Mouse (Mus musculus): ENCODE measurements at regions not wholly inside any gene's neighbourhood (a gene's known extent, or its start where the extent isn't known, plus 50 kb on each side); places are given as distances from the start of the nearest gene placed in this dataset.

DNA sequence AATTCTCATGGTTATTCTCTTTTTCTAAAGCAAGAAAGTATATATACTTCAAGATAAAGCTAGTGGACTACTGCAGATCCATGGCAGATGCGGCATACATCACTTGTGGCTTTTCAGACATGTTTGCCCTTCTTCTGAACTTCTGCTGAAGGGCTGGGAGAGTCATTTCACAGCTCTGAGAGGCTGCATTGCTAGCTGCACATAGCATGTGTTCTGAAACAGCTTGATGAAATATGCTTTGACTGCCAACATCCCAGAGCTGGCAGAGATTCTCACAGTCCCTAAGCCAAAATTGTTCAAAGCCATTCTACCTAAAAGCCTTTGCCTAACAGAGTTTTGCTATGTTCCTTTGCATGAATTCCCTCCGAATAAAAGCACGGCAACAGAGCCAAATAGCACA, 177.9 kb downstream of the Gm9733 start:
- DNase-seq (ENCODE audit: low spot score) = peak; percentile 16
- H3K9me3 ChIP-seq (replicated peaks; ENCODE audit: control insufficient read depth, low read length) = no peaks in the 10 kb centered on the region
- H3K4me1 ChIP-seq (ENCODE audit: control insufficient read depth, insufficient read depth) = no peaks in the 10 kb centered on the region
- 63% methylated on average over 3 of the region's 3 CpGs for WGBS
- no peak overlapping the region for H3K4me2 ChIP-seq (ENCODE audit: low read depth, low read length)
- H3K4me3 ChIP-seq (ENCODE audit: low read depth, low read length) = no peak overlapping the region
- H3K27ac ChIP-seq (ENCODE audit: low read depth) = no peak overlapping the region
- H3K27me3 ChIP-seq (ENCODE audit: control insufficient read depth, insufficient read depth, low read length) = no peaks in the 10 kb centered on the region
- TF ChIP-seq CTCF (IDR thresholded peaks at IDR 0.05; ENCODE audit: low read depth) (no peak), EP300 (IDR thresholded peaks at IDR 0.05; ENCODE audit: low read depth) (no peak)
- no peak for ATAC-seq (ENCODE audit: insufficient read depth, low read depth)
- H3K9ac ChIP-seq (replicated peaks; ENCODE audit: low read depth, low read length) = no peak overlapping the region
- H3K36me3 ChIP-seq (replicated peaks; ENCODE audit: control insufficient read depth, insufficient read depth, low read length) = no peaks in the 10 kb centered on the region

DNA sequence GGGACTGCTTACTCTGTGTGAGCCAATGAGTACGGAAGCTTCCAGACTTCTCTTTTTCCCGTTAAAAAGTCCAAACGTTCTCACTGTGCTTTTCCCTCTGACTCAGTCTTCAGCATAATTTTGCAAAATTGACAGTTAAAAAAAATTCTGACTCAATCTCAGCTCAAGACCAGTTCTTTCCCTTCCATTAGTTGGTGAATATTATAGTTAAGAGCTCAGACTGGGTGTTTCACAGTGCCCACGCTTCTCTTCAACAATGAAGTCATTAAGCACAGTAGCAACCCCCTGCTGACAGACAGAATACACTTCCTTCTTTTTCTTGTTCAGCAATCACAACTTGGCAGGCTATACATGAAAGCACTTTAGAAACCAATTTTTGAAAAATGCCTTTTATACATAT, 175.4 kb downstream of the Gm9733 start:
- Histone ChIP-seq H3K27ac (ENCODE audit: low read depth) (no peak overlapping the region), H3K4me3 (ENCODE audit: low read depth, low read length) (no peak overlapping the region), H3K9ac (replicated peaks; ENCODE audit: low read depth, low read length) (no peak overlapping the region), H3K36me3 (replicated peaks; ENCODE audit: control insufficient read depth, insufficient read depth, low read length) (no peaks in the 10 kb centered on the region), H3K9me3 (replicated peaks; ENCODE audit: control insufficient read depth, low read length) (no peaks in the 10 kb centered on the region), H3K27me3 (ENCODE audit: control insufficient read depth, insufficient read depth, low read length) (no peaks in the 10 kb centered on the region), H3K4me1 (ENCODE audit: control insufficient read depth, insufficient read depth) (no peaks in the 10 kb centered on the region), H3K4me2 (ENCODE audit: low read depth, low read length) (no peak overlapping the region)
- 82% methylated on average over 4 of the region's 4 CpGs for WGBS
- DNase-seq (ENCODE audit: low spot score) = no peak
- TF ChIP-seq EP300 (IDR thresholded peaks at IDR 0.05; ENCODE audit: low read depth) (no peak), CTCF (IDR thresholded peaks at IDR 0.05; ENCODE audit: low read depth) (no peak)
- no peak for ATAC-seq (ENCODE audit: insufficient read depth, low read depth)

- Histone ChIP-seq H3K36me3 (replicated peaks; ENCODE audit: control insufficient read depth, insufficient read depth, low read length) (no peaks in the 10 kb centered on the region), H3K4me1 (ENCODE audit: control insufficient read depth, insufficient read depth) (no peaks in the 10 kb centered on the region), H3K27me3 (ENCODE audit: control insufficient read depth, insufficient read depth, low read length) (no peaks in the 10 kb centered on the region), H3K9me3 (replicated peaks; ENCODE audit: control insufficient read depth, low read length) (no peaks in the 10 kb centered on the region), H3K4me3 (ENCODE audit: low read depth, low read length) (no peak overlapping the region), H3K27ac (ENCODE audit: low read depth) (no peak overlapping the region), H3K4me2 (ENCODE audit: low read depth, low read length) (no peak overlapping the region), H3K9ac (replicated peaks; ENCODE audit: low read depth, low read length) (no peak overlapping the region)
- WGBS = 91% methylated on average over 1 of the region's 1 CpGs
- DNase-seq (ENCODE audit: low spot score) (no peak), ATAC-seq (ENCODE audit: insufficient read depth, low read depth) (no peak)
- no peak for TF ChIP-seq CTCF (IDR thresholded peaks at IDR 0.05; ENCODE audit: low read depth)
- no peak for TF ChIP-seq EP300 (IDR thresholded peaks at IDR 0.05; ENCODE audit: low read depth)
Observed at GRCm38 (mm10) chr3:15157842-15158241, 174.3 kb downstream of the Gm9733 start.

DNA sequence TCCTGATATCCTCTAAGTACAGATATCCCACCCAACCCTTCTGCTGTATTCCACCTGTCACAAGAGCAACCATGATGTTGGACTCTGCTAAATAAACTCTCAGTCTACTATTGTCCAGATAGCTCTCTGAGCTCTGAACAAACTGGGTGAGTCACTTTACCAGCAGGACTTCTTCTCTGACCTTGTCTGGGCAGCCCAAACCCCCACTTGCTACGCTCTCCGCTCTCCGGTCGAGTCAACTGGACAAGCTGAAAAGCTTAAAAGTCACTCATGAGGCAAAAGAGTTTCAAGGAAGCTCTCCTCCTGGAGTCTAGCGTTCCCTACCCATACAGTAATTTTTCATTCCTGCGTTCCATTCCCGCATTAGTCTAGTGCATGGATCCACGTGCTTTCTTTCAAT, 173.2 kb downstream of the Gm9733 start:
- no peak for TF ChIP-seq CTCF (IDR thresholded peaks at IDR 0.05; ENCODE audit: low read depth)
- TF ChIP-seq EP300 (IDR thresholded peaks at IDR 0.05; ENCODE audit: low read depth) = no peak
- no peak for DNase-seq (ENCODE audit: low spot score)
- peak overlapping the region; percentile 30; the same call in 1 of the 2 replicates for H3K27ac ChIP-seq (ENCODE audit: low read depth)
- no peak overlapping the region for H3K4me2 ChIP-seq (ENCODE audit: low read depth, low read length)
- H3K36me3 ChIP-seq (replicated peaks; ENCODE audit: control insufficient read depth, insufficient read depth, low read length) = no peaks in the 10 kb centered on the region
- WGBS = 59% methylated on average over 8 of the region's 8 CpGs
- ATAC-seq (ENCODE audit: insufficient read depth, low read depth) = no peak
- no peak overlapping the region for H3K9ac ChIP-seq (replicated peaks; ENCODE audit: low read depth, low read length)
- H3K4me1 ChIP-seq (ENCODE audit: control insufficient read depth, insufficient read depth) = no peaks in the 10 kb centered on the region
- no peaks in the 10 kb centered on the region for H3K9me3 ChIP-seq (replicated peaks; ENCODE audit: control insufficient read depth, low read length)
- H3K4me3 ChIP-seq (ENCODE audit: low read depth, low read length) = no peak overlapping the region
- no peaks in the 10 kb centered on the region for H3K27me3 ChIP-seq (ENCODE audit: control insufficient read depth, insufficient read depth, low read length)

GRCm38 (mm10) chr3:15159965-15160714, 172.0 kb downstream of the Gm9733 start:
- Histone ChIP-seq H3K4me2 (ENCODE audit: low read depth, low read length) (no peak overlapping the region), H3K36me3 (replicated peaks; ENCODE audit: control insufficient read depth, insufficient read depth, low read length) (no peaks in the 10 kb centered on the region), H3K4me1 (ENCODE audit: control insufficient read depth, insufficient read depth) (no peaks in the 10 kb centered on the region), H3K9me3 (replicated peaks; ENCODE audit: control insufficient read depth, low read length) (no peaks in the 10 kb centered on the region), H3K9ac (replicated peaks; ENCODE audit: low read depth, low read length) (no peak overlapping the region), H3K27ac (ENCODE audit: low read depth) (no peak overlapping the region), H3K4me3 (ENCODE audit: low read depth, low read length) (no peak overlapping the region), H3K27me3 (ENCODE audit: control insufficient read depth, insufficient read depth, low read length) (no peaks in the 10 kb centered on the region)
- ATAC-seq (ENCODE audit: insufficient read depth, low read depth) (no peak), DNase-seq (ENCODE audit: low spot score) (no peak)
- 68% methylated on average over 8 of the region's 8 CpGs for WGBS
- no peak for TF ChIP-seq CTCF (IDR thresholded peaks at IDR 0.05; ENCODE audit: low read depth)
- TF ChIP-seq EP300 (IDR thresholded peaks at IDR 0.05; ENCODE audit: low read depth) = no peak

DNA sequence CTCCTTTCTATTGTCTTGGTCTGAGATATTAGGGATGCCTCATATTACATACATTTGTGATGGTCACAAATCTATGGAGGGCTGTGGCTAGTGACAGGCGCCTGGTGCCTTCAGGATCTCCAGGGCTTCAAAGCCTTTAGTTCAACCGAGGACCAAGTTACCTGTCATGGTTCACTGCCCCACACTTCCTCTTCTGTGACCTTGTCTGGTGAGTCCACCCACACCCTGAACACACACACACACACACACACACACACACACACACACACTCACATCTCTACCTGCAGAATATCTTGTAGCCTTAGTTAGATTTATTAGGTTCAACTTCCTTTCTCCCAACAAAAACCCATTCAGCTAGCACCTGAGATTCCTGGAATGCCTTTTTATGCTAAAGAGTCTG, 156.3 kb downstream of the Gm9733 start:
- ATAC-seq (ENCODE audit: insufficient read depth, low read depth) = no peak
- no peak overlapping the region for H3K27ac ChIP-seq (ENCODE audit: low read depth)
- H3K4me3 ChIP-seq (ENCODE audit: low read depth, low read length) = no peak overlapping the region
- no peaks in the 10 kb centered on the region for H3K36me3 ChIP-seq (replicated peaks; ENCODE audit: control insufficient read depth, insufficient read depth, low read length)
- H3K4me2 ChIP-seq (ENCODE audit: low read depth, low read length) = no peak overlapping the region
- 79% methylated on average over 2 of the region's 2 CpGs for WGBS
- no peak overlapping the region for H3K9ac ChIP-seq (replicated peaks; ENCODE audit: low read depth, low read length)
- H3K27me3 ChIP-seq (ENCODE audit: control insufficient read depth, insufficient read depth, low read length) = no peaks in the 10 kb centered on the region
- no peaks in the 10 kb centered on the region for H3K9me3 ChIP-seq (replicated peaks; ENCODE audit: control insufficient read depth, low read length)
- TF ChIP-seq EP300 (IDR thresholded peaks at IDR 0.05; ENCODE audit: low read depth) (no peak), CTCF (IDR thresholded peaks at IDR 0.05; ENCODE audit: low read depth) (no peak)
- H3K4me1 ChIP-seq (ENCODE audit: control insufficient read depth, insufficient read depth) = no peaks in the 10 kb centered on the region
- DNase-seq (ENCODE audit: low spot score) = no peak

Measured in heart, postnatal 0 days (tissue).